ENCODE assay signal across 8 mouse cellular contexts in the genomic region with DNA sequence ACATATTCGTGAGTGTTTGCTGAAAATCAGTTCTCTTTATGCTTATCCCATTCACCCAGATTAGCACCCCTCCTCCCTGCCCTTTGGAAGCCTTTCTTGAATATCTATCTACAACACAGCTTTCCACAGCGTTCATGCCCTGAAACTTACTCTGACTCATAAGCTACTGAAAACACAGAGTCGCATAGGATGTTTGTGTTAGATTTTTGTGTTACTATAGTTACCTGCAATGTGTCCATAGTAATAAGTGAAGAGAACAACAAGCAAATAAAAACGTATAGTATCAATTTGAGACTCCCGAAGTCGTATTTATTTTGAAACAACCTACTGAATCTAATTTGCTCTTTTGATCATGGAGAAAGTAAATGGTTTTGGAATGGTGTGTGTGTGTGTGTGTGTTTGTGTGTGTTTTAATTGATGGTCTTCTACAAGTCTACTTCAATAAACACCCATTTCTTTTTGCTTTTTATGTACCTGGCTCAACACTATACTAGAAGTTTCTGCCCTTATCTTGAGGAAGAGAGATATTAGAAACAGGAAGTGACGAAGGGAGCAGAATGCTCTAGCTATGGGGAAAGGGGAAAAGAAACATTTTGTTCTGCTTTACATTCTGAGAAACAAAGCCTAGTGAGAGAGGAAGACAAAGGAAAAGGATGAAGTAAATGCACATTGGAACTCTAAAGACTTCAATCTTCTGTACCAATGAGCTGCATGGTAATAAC. TPM values are rescaled to one million over a fixed set of nuclear protein-coding genes. Genes with fewer than 3 reads are reported as not detected.
DNase-seq lines count a peak whose midpoint lies in the region; ATAC-seq and TF ChIP-seq lines count a peak whose summit lies in the region.

No protein-coding gene starts in this region.

- intact Hi-C loops in heart, postnatal 14 days (cut with DNase I), result loop anchor here (2.0 kb wide), 1 partner anchor 105 kb away; no protein-coding TSS in a partner anchor

- DNase-seq in heart, postnatal 14 days, result no peak
- peak; percentile 35 for DNase-seq in G1E (ENCODE audit: low spot score)
- peak; percentile 76 for DNase-seq in lung, postnatal 0 days (ENCODE audit: low spot score)
- no peak for DNase-seq in ovary, postnatal 36 days (ENCODE audit: low spot score)
- DNase-seq in frontal cortex, postnatal 14 days (ENCODE audit: low spot score in 2 of 2), result no peak
- DNase-seq in thymus, adult 2 months, result no peak

- no peak for ATAC-seq in heart, embryonic 13.5 days (ENCODE audit: extremely low read depth, insufficient number of reproducible peaks, low FRiP score, low TSS enrichment)
- ATAC-seq in G1E (ENCODE audit: extremely low read depth, insufficient number of reproducible peaks, low FRiP score, poor library complexity, severe bottlenecking), result no peak
- ATAC-seq in granulocyte monocyte progenitor cell, adult 5-6 weeks (replicated peaks; ENCODE audit: poor library complexity, severe bottlenecking), result peak; percentile 35
- peak; percentile 10; the same call in 1 of the 2 replicates for ATAC-seq in lung, postnatal 0 days

- TF ChIP-seq EP300 in lung, postnatal 0 days (IDR thresholded peaks at IDR 0.05), result peak; percentile 81

- H3K9me3 ChIP-seq in heart, embryonic 13.5 days, result no peaks in the 10 kb centered on the region
- H3K9me3 ChIP-seq in G1E (replicated peaks), result no peaks in the 10 kb centered on the region; the same call in 1 of the 2 replicates
- no peaks in the 10 kb centered on the region for H3K9me3 ChIP-seq in lung, postnatal 0 days (ENCODE audit: low read length)

- TF ChIP-seq CTCF in G1E (IDR thresholded peaks at IDR 0.05; ENCODE audit: low read depth, low read length), result no peak
- TF ChIP-seq CTCF in lung, postnatal 0 days (IDR thresholded peaks at IDR 0.05), result no peak
- TF ChIP-seq CTCF in thymus, adult 2 months (IDR thresholded peaks at IDR 0.05; ENCODE audit: borderline replicate concordance, control insufficient read depth, extremely low read depth, insufficient read depth, low read length, poor library complexity), result no peak

- peak overlapping the region; percentile 75 for H3K4me2 ChIP-seq in heart, embryonic 13.5 days
- peak overlapping the region; percentile 60 for H3K4me2 ChIP-seq in lung, postnatal 0 days (replicated peaks; ENCODE audit: low read depth, low read length)

- H3K36me3 ChIP-seq in heart, embryonic 13.5 days, result no peaks in the 10 kb centered on the region
- H3K36me3 ChIP-seq in G1E (replicated peaks), result peaks cover 4% of the 10 kb centered on the region
- no peaks in the 10 kb centered on the region for H3K36me3 ChIP-seq in lung, postnatal 0 days (ENCODE audit: insufficient read depth, low read length)
- H3K36me3 ChIP-seq in thymus, adult 2 months (ENCODE audit: control insufficient read depth, insufficient read depth, low read length), result no peaks in the 10 kb centered on the region

- H3K9ac ChIP-seq in heart, embryonic 13.5 days, result peak overlapping the region; percentile 77
- peak overlapping the region; percentile 67 for H3K9ac ChIP-seq in lung, postnatal 0 days (replicated peaks; ENCODE audit: low read depth)

- 33% methylated on average over 7 of the region's 7 CpGs for WGBS in heart, embryonic 13.5 days
- WGBS in lung, postnatal 0 days, result 21% methylated on average over 7 of the region's 7 CpGs
- 30% methylated on average over 7 of the region's 7 CpGs for WGBS in thymus, adult 2 months

- TF ChIP-seq POLR2A in thymus, adult 2 months (IDR thresholded peaks at IDR 0.05; ENCODE audit: control insufficient read depth, extremely low read depth, insufficient read depth, low read length, poor library complexity), result no peak

- H3K27me3 ChIP-seq in heart, embryonic 13.5 days (replicated peaks), result no peaks in the 10 kb centered on the region
- H3K27me3 ChIP-seq in G1E (ENCODE audit: insufficient read depth, low read length), result no peaks in the 10 kb centered on the region
- H3K27me3 ChIP-seq in lung, postnatal 0 days (replicated peaks; ENCODE audit: insufficient read depth, low read length), result no peaks in the 10 kb centered on the region
- no peaks in the 10 kb centered on the region for H3K27me3 ChIP-seq in thymus, adult 2 months (ENCODE audit: control insufficient read depth, insufficient read depth, low read length)

- peak overlapping the region; percentile 61 for H3K4me3 ChIP-seq in heart, embryonic 13.5 days
- H3K4me3 ChIP-seq in G1E (ENCODE audit: low read depth, low read length), result peak overlapping the region; percentile 79
- H3K4me3 ChIP-seq in lung, postnatal 0 days (ENCODE audit: low read depth, low read length), result peak overlapping the region; percentile 56
- no peak overlapping the region for H3K4me3 ChIP-seq in thymus, adult 2 months (ENCODE audit: control insufficient read depth, insufficient read depth, low read length)

- H3K27ac ChIP-seq in heart, embryonic 13.5 days (replicated peaks), result peak overlapping the region; percentile 88
- peak overlapping the region; percentile 98 for H3K27ac ChIP-seq in lung, postnatal 0 days (ENCODE audit: low read length)
- H3K27ac ChIP-seq in thymus, adult 2 months (ENCODE audit: control insufficient read depth, insufficient read depth, low read length), result no peak overlapping the region

- H3K4me1 ChIP-seq in heart, embryonic 13.5 days, result peaks cover 22% of the 10 kb centered on the region
- peaks cover 40% of the 10 kb centered on the region for H3K4me1 ChIP-seq in G1E (ENCODE audit: insufficient read depth, low read depth, low read length)
- peaks cover 17% of the 10 kb centered on the region; the same call in 1 of the 2 replicates for H3K4me1 ChIP-seq in lung, postnatal 0 days (ENCODE audit: insufficient read depth, low read depth, low read length)
- peaks cover 6% of the 10 kb centered on the region for H3K4me1 ChIP-seq in thymus, adult 2 months (replicated peaks; ENCODE audit: control insufficient read depth, insufficient read depth, low read length)

RNA-seq across cellular contexts. Expression of gene Elovl5, which starts 5.5 kb away (rescaled TPM):
- 65.2 and 69.6 TPM in 2 replicates for polyA plus RNA-seq in heart, embryonic 13.5 days (2015; fragmentation: Nextera tagmentation; extraction: Ambion mirVana)
- 10 to 100 TPM; 44.9 to 54.1 TPM for total RNA-seq in heart, postnatal 14 days (2021)
- total RNA-seq in G1E (2014; fragmentation: Nextera tagmentation) (80.4 and 81.5 TPM in 2 replicates), G1E (2017) (94.5 and 99.9 TPM in 2 replicates)
- 6.3 and 11.7 TPM in 2 replicates for polyA plus RNA-seq in G1E (2012)
- total RNA-seq in granulocyte monocyte progenitor cell, adult 5-6 weeks (2014; fragmentation: Nextera tagmentation), result 79.8 and 80.9 TPM in 2 replicates
- total RNA-seq in granulocyte monocyte progenitor cell, adult 5-6 weeks (2017), result 123 and 128 TPM in 2 replicates
- 179 and 213 TPM in 2 replicates for polyA plus RNA-seq in lung, postnatal 0 days (2015; fragmentation: Nextera tagmentation; extraction: Ambion mirVana)
- polyA plus RNA-seq in thymus, adult 2 months (2012; rRNA removed), result 74.0 and 79.6 TPM in 2 replicates

Comparison
In these comparisons a context has a peak if more than half of its experiments do, and no peak if none do; other contexts are left out.
1. ATAC-seq: peak in granulocyte monocyte progenitor cell, adult 5-6 weeks (single experiment) and lung, postnatal 0 days (single experiment); none in heart, embryonic 13.5 days (single experiment) and G1E (single experiment).
2. DNase-seq: peak in G1E (single experiment) and lung, postnatal 0 days (single experiment); none in heart, postnatal 14 days (0 of 2), ovary, postnatal 36 days (single experiment), frontal cortex, postnatal 14 days (0 of 2) and thymus, adult 2 months (single experiment).